Mouse (Mus musculus) spleen, postnatal 4 days (tissue): ENCODE measurements around the gene Tbc1d15.
A peak's percentile ranks its signal among the peaks of the same experiment; 100 is the strongest.

ENCODE experiments used
- DNase-seq, 2 experiments: peaks; one replicate each; pipeline ENCODE4 v3.0.0; 2022; ENCODE audit warnings: low spot score in 2 of 2

The Tbc1d15 gene

GRCm38 (mm10) chr10:115251088-115251934 lies at the start of gene Tbc1d15:
Gene Tbc1d15, minus strand, starts transcription at chr10:115251467.
- peak; percentile 98 to 100 for DNase-seq

GRCm38 (mm10) chr10:115298683-115299082 lies 47.4 kb upstream of the Tbc1d15 start:
- DNase-seq: no peak

GRCm38 (mm10) chr10:115297582-115297981 lies 46.3 kb upstream of the Tbc1d15 start:
- DNase-seq: no peak

- no peak for DNase-seq
Measured at GRCm38 (mm10) chr10:115296401-115296935, 45.2 kb upstream of the Tbc1d15 start.

GRCm38 (mm10) chr10:115295162-115295561 lies 43.9 kb upstream of the Tbc1d15 start:
- DNase-seq: no peak

- DNase-seq: no peak
Measured at GRCm38 (mm10) chr10:115294715-115295114, 43.4 kb upstream of the Tbc1d15 start.

- DNase-seq: no peak
Measured at GRCm38 (mm10) chr10:115293946-115294345, 42.7 kb upstream of the Tbc1d15 start.

- DNase-seq: peak in 1 of 2 experiments; percentile 51
Measured at GRCm38 (mm10) chr10:115290671-115291070, 39.4 kb upstream of the Tbc1d15 start.

- DNase-seq: peak in 1 of 2 experiments; percentile 43
Measured at GRCm38 (mm10) chr10:115288856-115289255, 37.6 kb upstream of the Tbc1d15 start.

GRCm38 (mm10) chr10:115284170-115284569 lies 32.9 kb upstream of the Tbc1d15 start:
- peak in 1 of 2 experiments; percentile 27 for DNase-seq

GRCm38 (mm10) chr10:115281381-115281780 lies 30.1 kb upstream of the Tbc1d15 start:
- DNase-seq: no peak

GRCm38 (mm10) chr10:115271649-115272048 lies 20.4 kb upstream of the Tbc1d15 start:
- DNase-seq: no peak

- DNase-seq: no peak
Measured at GRCm38 (mm10) chr10:115270612-115271390, 19.5 kb upstream of the Tbc1d15 start.

GRCm38 (mm10) chr10:115262926-115263562 lies 11.8 kb upstream of the Tbc1d15 start:
- DNase-seq: no peak

GRCm38 (mm10) chr10:115262261-115262660 lies 11.0 kb upstream of the Tbc1d15 start:
- no peak for DNase-seq

- DNase-seq: no peak
Measured at GRCm38 (mm10) chr10:115261428-115261827, 10.2 kb upstream of the Tbc1d15 start.

GRCm38 (mm10) chr10:115256162-115256561 lies 4.9 kb upstream of the Tbc1d15 start:
- no peak for DNase-seq

- no peak for DNase-seq
Measured at GRCm38 (mm10) chr10:115253521-115253920, 2.3 kb upstream of the Tbc1d15 start.

GRCm38 (mm10) chr10:115252321-115252757 lies 1.1 kb upstream of the Tbc1d15 start:
- DNase-seq: peak in 1 of 2 experiments; percentile 66

- DNase-seq: no peak
Measured at GRCm38 (mm10) chr10:115250235-115251087, 806 bp downstream of the Tbc1d15 start.

- DNase-seq: no peak
Measured at GRCm38 (mm10) chr10:115248041-115248440, 3.2 kb downstream of the Tbc1d15 start.
